In the genomic region with DNA sequence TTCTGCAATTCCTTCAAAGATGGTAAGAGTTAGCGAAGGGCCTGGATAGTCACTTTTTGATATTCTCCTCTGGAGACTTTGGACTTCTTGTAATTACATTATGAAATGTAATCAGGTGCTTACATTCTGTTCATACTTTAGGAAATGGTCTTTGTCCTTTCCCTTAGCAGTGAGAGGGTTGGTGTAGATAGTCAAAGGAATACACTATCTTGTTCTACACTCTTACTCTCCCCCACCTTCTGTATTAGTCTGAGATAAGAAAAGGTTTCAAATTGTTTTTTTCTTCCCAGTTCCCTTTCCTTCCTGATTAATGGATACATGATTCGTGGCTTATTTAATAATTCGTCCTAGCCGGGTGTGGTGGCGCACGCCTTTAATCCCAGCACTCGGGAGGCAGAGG, we compare ENCODE assay signal across 26 mouse cellular contexts. TPM values are rescaled to one million over a fixed set of nuclear protein-coding genes. Genes with fewer than 3 reads are reported as not detected.
DNase-seq lines count a peak whose midpoint lies in the region; ATAC-seq and TF ChIP-seq lines count a peak whose summit lies in the region.
"Had no signal": no experiment of that assay in that cellular context is flagged by ENCODE, and none has a peak within 500 bp of the region (broad histone marks: within the 10 kb centered on the region; RNA-seq: fewer than 3 reads in every experiment).

No protein-coding gene starts in this region.

- H3K9me3 ChIP-seq in heart, embryonic 12.5 days (replicated peaks), result no peaks in the 10 kb centered on the region
- no peaks in the 10 kb centered on the region for H3K9me3 ChIP-seq in liver, embryonic 11.5 days (ENCODE audit: control insufficient read depth, low read length)
- no peaks in the 10 kb centered on the region for H3K9me3 ChIP-seq in liver, embryonic 15.5 days (replicated peaks)
- H3K9me3 ChIP-seq: forebrain, embryonic 13.5 days; G1E; limb, embryonic 12.5 days; neural tube, embryonic 12.5 days; stomach, embryonic 15.5 days had no signal

- peaks cover 76% of the 10 kb centered on the region for H3K36me3 ChIP-seq in heart, adult 2 months (ENCODE audit: control insufficient read depth, insufficient read depth, low read length)
- no peaks in the 10 kb centered on the region for H3K36me3 ChIP-seq in heart, embryonic 12.5 days
- H3K36me3 ChIP-seq in liver, embryonic 11.5 days (ENCODE audit: control insufficient read depth, insufficient read depth, low read length), result no peaks in the 10 kb centered on the region
- no peaks in the 10 kb centered on the region; the same call in 1 of the 2 replicates for H3K36me3 ChIP-seq in liver, embryonic 15.5 days (replicated peaks)
- H3K36me3 ChIP-seq in small intestine, adult 2 months (ENCODE audit: control insufficient read depth, insufficient read depth, low read length), result no peaks in the 10 kb centered on the region
- H3K36me3 ChIP-seq: limb, embryonic 12.5 days; neural tube, embryonic 12.5 days; stomach, embryonic 15.5 days had no signal

- no peak for DNase-seq in heart, adult 2 months
- no peak for DNase-seq in liver, embryonic 11.5 days (ENCODE audit: low spot score)
- no peak for DNase-seq in liver
- no peak for DNase-seq in frontal cortex, postnatal 25 days (ENCODE audit: low spot score in 2 of 2)
- DNase-seq in kidney, adult 18-20 months, result no peak
- DNase-seq: adrenal gland, postnatal 14 days; cerebellum, adult 11 months; cerebellum, adult 9-10 months; cerebellum, postnatal 36 days; gastrocnemius, postnatal 36 days; kidney, adult 11 months; kidney, postnatal 36 days; lung, adult 18-20 months; lung, postnatal 10 days had no signal

- ATAC-seq in heart, embryonic 12.5 days (ENCODE audit: insufficient number of reproducible peaks, low FRiP score), result no peak
- peak; percentile 60; the same call in 1 of the 2 replicates for ATAC-seq in liver, embryonic 11.5 days (replicated peaks; ENCODE audit: low FRiP score)
- ATAC-seq in liver, embryonic 15.5 days (ENCODE audit: insufficient read depth), result peak; percentile 46; the same call in 1 of the 2 replicates
- ATAC-seq: forebrain, embryonic 13.5 days; hindbrain, postnatal 0 days; midbrain, embryonic 16.5 days; Patski had no signal

- H3K4me3 ChIP-seq in heart, adult 2 months, result no peak overlapping the region
- H3K4me3 ChIP-seq in heart, embryonic 12.5 days, result no peak overlapping the region
- no peak overlapping the region for H3K4me3 ChIP-seq in liver, embryonic 11.5 days (ENCODE audit: low read depth, low read length)
- H3K4me3 ChIP-seq in liver, embryonic 15.5 days (replicated peaks), result no peak overlapping the region
- no peak overlapping the region for H3K4me3 ChIP-seq in small intestine, adult 2 months (ENCODE audit: low read depth, low read length)
- H3K4me3 ChIP-seq: forebrain, embryonic 13.5 days; limb, embryonic 12.5 days; neural tube, embryonic 12.5 days; stomach, embryonic 15.5 days had no signal

- intact Hi-C loops in heart, adult 2 months (cut with DNase I), result no loop called here

- peak overlapping the region; percentile 78 for H3K27ac ChIP-seq in heart, adult 2 months
- no peak overlapping the region for H3K27ac ChIP-seq in heart, embryonic 12.5 days (ENCODE audit: poor library complexity, severe bottlenecking)
- H3K27ac ChIP-seq in liver, embryonic 11.5 days (ENCODE audit: low read depth, low read length), result no peak overlapping the region
- no peak overlapping the region for H3K27ac ChIP-seq in liver, embryonic 15.5 days (replicated peaks)
- peak overlapping the region; percentile 67; the same call in 1 of the 2 replicates for H3K27ac ChIP-seq in small intestine, adult 2 months (ENCODE audit: insufficient read depth, low read depth, low read length)
- H3K27ac ChIP-seq: forebrain, embryonic 13.5 days; limb, embryonic 12.5 days; neural tube, embryonic 12.5 days; stomach, embryonic 15.5 days had no signal

- 84% methylated on average over 7 of the region's 7 CpGs for WGBS in heart, adult 2 months
- WGBS in heart, embryonic 12.5 days, result 85% methylated on average over 7 of the region's 7 CpGs
- 84% methylated on average over 7 of the region's 7 CpGs for WGBS in liver, embryonic 11.5 days
- WGBS in liver, embryonic 15.5 days (ENCODE audit: insufficient replicate concordance), result 52% methylated on average over 7 of the region's 7 CpGs
- 61% methylated on average over 7 of the region's 7 CpGs for WGBS in small intestine, adult 2 months

- no peaks in the 10 kb centered on the region for H3K27me3 ChIP-seq in heart, adult 2 months (ENCODE audit: control insufficient read depth, insufficient read depth, low read length)
- no peaks in the 10 kb centered on the region for H3K27me3 ChIP-seq in heart, embryonic 12.5 days (replicated peaks)
- no peaks in the 10 kb centered on the region for H3K27me3 ChIP-seq in liver, embryonic 11.5 days (replicated peaks; ENCODE audit: control insufficient read depth, insufficient read depth, low read length)
- H3K27me3 ChIP-seq in liver, embryonic 15.5 days, result no peaks in the 10 kb centered on the region
- no peaks in the 10 kb centered on the region for H3K27me3 ChIP-seq in small intestine, adult 2 months (ENCODE audit: control insufficient read depth, insufficient read depth, low read length)
- H3K27me3 ChIP-seq: forebrain, embryonic 13.5 days; limb, embryonic 12.5 days; neural tube, embryonic 12.5 days; Patski; stomach, embryonic 15.5 days had no signal

- TF ChIP-seq EP300 in heart, adult 2 months (IDR thresholded peaks at IDR 0.05; ENCODE audit: insufficient read depth, low read depth, low read length), result no peak

- TF ChIP-seq CTCF in heart, adult 2 months (IDR thresholded peaks at IDR 0.05), result no peak
- no peak for TF ChIP-seq CTCF in small intestine, adult 2 months (IDR thresholded peaks at IDR 0.05; ENCODE audit: extremely low read depth, insufficient read length, insufficient replicate concordance, low read depth, low read length)

- H3K4me2 ChIP-seq in heart, embryonic 12.5 days, result no peak overlapping the region
- no peak overlapping the region for H3K4me2 ChIP-seq in liver, embryonic 11.5 days
- H3K4me2 ChIP-seq in liver, embryonic 15.5 days, result no peak overlapping the region
- H3K4me2 ChIP-seq: forebrain, embryonic 13.5 days; limb, embryonic 12.5 days; midbrain, embryonic 11.5 days; neural tube, embryonic 12.5 days; stomach, embryonic 15.5 days had no signal

- H3K4me1 ChIP-seq in heart, adult 2 months (ENCODE audit: control insufficient read depth, insufficient read depth, low read length), result peaks cover 36% of the 10 kb centered on the region
- H3K4me1 ChIP-seq in heart, embryonic 12.5 days (replicated peaks), result peaks cover 50% of the 10 kb centered on the region
- peaks cover 48% of the 10 kb centered on the region for H3K4me1 ChIP-seq in liver, embryonic 11.5 days (replicated peaks; ENCODE audit: control insufficient read depth, insufficient read depth, low read length)
- peaks cover 74% of the 10 kb centered on the region for H3K4me1 ChIP-seq in liver, embryonic 15.5 days (replicated peaks)
- H3K4me1 ChIP-seq in small intestine, adult 2 months (ENCODE audit: control insufficient read depth, insufficient read depth, insufficient read length, low read length), result peaks cover 21% of the 10 kb centered on the region; the same call in 1 of the 2 replicates

- H3K79me2 ChIP-seq in heart, adult 2 months (replicated peaks; ENCODE audit: control insufficient read depth, insufficient read depth, low read length), result peaks cover 10% of the 10 kb centered on the region

- TF ChIP-seq POLR2A in heart, adult 2 months (IDR thresholded peaks at IDR 0.05; ENCODE audit: insufficient read depth, low read depth, low read length), result no peak
- TF ChIP-seq POLR2A in small intestine, adult 2 months (IDR thresholded peaks at IDR 0.05; ENCODE audit: low read depth, low read length), result no peak

- H3K9ac ChIP-seq in heart, adult 2 months (ENCODE audit: low read depth, low read length), result no peak overlapping the region
- H3K9ac ChIP-seq in heart, embryonic 12.5 days, result no peak overlapping the region
- H3K9ac ChIP-seq in liver, embryonic 11.5 days (ENCODE audit: low read depth, low read length), result no peak overlapping the region
- H3K9ac ChIP-seq in liver, embryonic 15.5 days, result no peak overlapping the region
- H3K9ac ChIP-seq: forebrain, embryonic 13.5 days; limb, embryonic 12.5 days; neural tube, embryonic 12.5 days; stomach, embryonic 15.5 days had no signal

RNA-seq across cellular contexts. Expression of a gene that starts 32.2 kb away (rescaled TPM):
- total RNA-seq in heart, adult 2 months (2021), result 10 to 100 TPM; 67.4 to 78.6 TPM
- 50.1 and 75.8 TPM in 2 replicates for polyA plus RNA-seq in heart, adult 2 months (2012; rRNA removed)
- 22.4 and 22.7 TPM in 2 replicates for polyA plus RNA-seq in heart, embryonic 12.5 days (2016; fragmentation: Nextera tagmentation; extraction: Ambion mirVana)
- 21.5 and 21.7 TPM in 2 replicates for polyA plus RNA-seq in liver, embryonic 11.5 days (2014; fragmentation: Nextera tagmentation; extraction: Ambion mirVana)
- 13.7 and 15.8 TPM in 2 replicates for polyA plus RNA-seq in liver, embryonic 15.5 days (2015; fragmentation: Nextera tagmentation; extraction: Ambion mirVana)
- 29.4 and 54.9 TPM in 2 replicates for polyA plus RNA-seq in small intestine, adult 2 months (2012; rRNA removed)

Comparison
In these comparisons a context has a peak if more than half of its experiments do, and no peak if none do; other contexts are left out.
1. H3K27ac ChIP-seq: peak in heart, adult 2 months (single experiment) and small intestine, adult 2 months (single experiment); none in heart, embryonic 12.5 days (single experiment), liver, embryonic 11.5 days (single experiment) and liver, embryonic 15.5 days (single experiment).